Mouse (Mus musculus) midbrain, embryonic 11.5 days (tissue): ENCODE measurements at regions not wholly inside any gene's neighbourhood (a gene's known extent, or its start where the extent isn't known, plus 50 kb on each side); places are given as distances from the start of the nearest gene placed in this dataset.

Source experiments
- ATAC-seq: fragments of 200-750 bp; cut with Nextera tagmentation; 2 replicates; pipeline ENCODE4 v1.8.0; 2017; ENCODE audit warnings: moderate TSS enrichment, moderate library complexity; ENCODE audit not compliant: low FRiP score
- DNase-seq: peaks from one replicate; pipeline ENCODE4 v3.0.0; 2015; ENCODE audit warnings: low spot score; ENCODE audit errors: missing footprints
- H3K27ac ChIP-seq: fragments of 300-500 bp; sonication (generic); 2 replicates; pipeline ENCODE4 v1.5.1; 2014; ENCODE audit warnings: low read depth, low read length
- H3K27me3 ChIP-seq: fragments of 300-500 bp; sonication (generic); 2 replicates; pipeline ENCODE4 v1.6.1; 2014; ENCODE audit warnings: mild to moderate bottlenecking, low read length, moderate library complexity, mixed read lengths; ENCODE audit not compliant: control insufficient read depth, insufficient read depth
- H3K36me3 ChIP-seq: fragments of 300-500 bp; sonication (generic); 2 replicates; pipeline ENCODE4 v1.6.1; 2014; ENCODE audit warnings: mild to moderate bottlenecking, low read length, moderate library complexity, mixed read lengths; ENCODE audit not compliant: control insufficient read depth, insufficient read depth
- H3K4me1 ChIP-seq: fragments of 300-500 bp; sonication (generic); 2 replicates; pipeline ENCODE4 v1.6.1; 2014; ENCODE audit warnings: low read length; ENCODE audit not compliant: control insufficient read depth, insufficient read depth
- H3K4me2 ChIP-seq: fragments of 300-500 bp; sonication (generic); 2 replicates; pipeline ENCODE4 v1.6.1; 2014; ENCODE audit warnings: mild to moderate bottlenecking, moderate library complexity
- H3K4me3 ChIP-seq: fragments of 300-500 bp; sonication (generic); 2 replicates; pipeline ENCODE4 v1.5.1; 2014; ENCODE audit warnings: low read depth, low read length
- H3K9ac ChIP-seq: fragments of 300-500 bp; sonication (generic); 2 replicates; pipeline ENCODE4 v1.6.1; 2014; ENCODE audit warnings: low read length
- H3K9me3 ChIP-seq: fragments of 300-500 bp; sonication (generic); 2 replicates; pipeline ENCODE4 v1.6.1; 2016; ENCODE audit warnings: low read length; ENCODE audit not compliant: control insufficient read depth
- WGBS: fragments of 180-500 bp; shearing (Covaris S2); extraction: QIAGEN DNeasy Blood & Tissue Kit; methylation state at CpG from one replicate; pipeline ENCODE4 v1.1.7; 2014; 5-methylcytosine and 5-hydroxymethylcytosine counted together

GRCm38 (mm10) chr6:140348578-140348977 is 75.3 kb upstream of the Plekha5 start:
- Histone ChIP-seq H3K9me3 (no peaks in the 10 kb centered on the region), H3K9ac (no peak overlapping the region), H3K4me2 (no peak overlapping the region), H3K4me1 (peaks cover 6% of the 10 kb centered on the region), H3K4me3 (no peak overlapping the region), H3K27me3 (no peaks in the 10 kb centered on the region), H3K36me3 (no peaks in the 10 kb centered on the region), H3K27ac (no peak overlapping the region)
- WGBS, result 94% methylated on average over 16 of the region's 16 CpGs
- DNase-seq (no peak), ATAC-seq (0 out of 2 replicates have a peak, but pooled peaks have one; percentile 23)

- H3K9ac ChIP-seq, result no peak overlapping the region
- no peaks in the 10 kb centered on the region for H3K9me3 ChIP-seq
- ATAC-seq, result no peak
- H3K27ac ChIP-seq, result no peak overlapping the region
- no peak overlapping the region for H3K4me2 ChIP-seq
- no peaks in the 10 kb centered on the region for H3K36me3 ChIP-seq
- no peak overlapping the region for H3K4me3 ChIP-seq
- H3K4me1 ChIP-seq, result peaks cover 6% of the 10 kb centered on the region
- 71% methylated on average over 6 of the region's 6 CpGs for WGBS
- H3K27me3 ChIP-seq, result no peaks in the 10 kb centered on the region
- no peak for DNase-seq
These were observed 76.9 kb upstream of the Plekha5 start for GRCm38 (mm10) chr6:140346929-140347328.

GRCm38 (mm10) chr6:140343638-140344037 is 80.2 kb upstream of the Plekha5 start:
- H3K4me1 ChIP-seq, result no peaks in the 10 kb centered on the region; the same call in none of the 2 replicates
- H3K4me2 ChIP-seq, result no peak overlapping the region
- H3K27me3 ChIP-seq, result no peaks in the 10 kb centered on the region
- DNase-seq (no peak), ATAC-seq (peak; percentile 30; the same call in 1 of the 2 replicates)
- no peak overlapping the region for H3K4me3 ChIP-seq
- no peaks in the 10 kb centered on the region for H3K9me3 ChIP-seq
- H3K36me3 ChIP-seq, result no peaks in the 10 kb centered on the region
- H3K27ac ChIP-seq, result no peak overlapping the region
- WGBS, result 64% methylated on average over 11 of the region's 11 CpGs
- no peak overlapping the region for H3K9ac ChIP-seq

- H3K36me3 ChIP-seq, result no peaks in the 10 kb centered on the region
- H3K9ac ChIP-seq, result no peak overlapping the region
- ATAC-seq, result peak; percentile 56
- no peak overlapping the region for H3K4me3 ChIP-seq
- WGBS, result 19% methylated on average over 1 of the region's 1 CpGs
- H3K27me3 ChIP-seq, result no peaks in the 10 kb centered on the region
- H3K4me2 ChIP-seq, result no peak overlapping the region
- H3K9me3 ChIP-seq, result no peaks in the 10 kb centered on the region
- H3K4me1 ChIP-seq, result peaks cover 6% of the 10 kb centered on the region
- DNase-seq, result no peak
- no peak overlapping the region for H3K27ac ChIP-seq
These were observed 81.0 kb upstream of the Plekha5 start for GRCm38 (mm10) chr6:140342881-140343280.

- Histone ChIP-seq H3K27ac (no peak overlapping the region), H3K4me1 (peaks cover 24% of the 10 kb centered on the region), H3K4me2 (no peak overlapping the region), H3K9ac (no peak overlapping the region), H3K4me3 (no peak overlapping the region), H3K36me3 (no peaks in the 10 kb centered on the region), H3K9me3 (no peaks in the 10 kb centered on the region), H3K27me3 (no peaks in the 10 kb centered on the region)
- 83% methylated on average over 13 of the region's 13 CpGs for WGBS
- DNase-seq (peak; percentile 72), ATAC-seq (no peak)
These were observed 84.1 kb upstream of the Plekha5 start for GRCm38 (mm10) chr6:140339731-140340130.

- 26% methylated on average over 19 of the region's 19 CpGs for WGBS
- Histone ChIP-seq H3K9ac (peak overlapping the region; percentile 54), H3K9me3 (no peaks in the 10 kb centered on the region), H3K27me3 (no peaks in the 10 kb centered on the region), H3K27ac (peak overlapping the region; percentile 84), H3K36me3 (no peaks in the 10 kb centered on the region), H3K4me2 (peak overlapping the region; percentile 30), H3K4me3 (no peak overlapping the region), H3K4me1 (peaks cover 24% of the 10 kb centered on the region)
- ATAC-seq (peak; percentile 4; the same call in 1 of the 2 replicates), DNase-seq (peak; percentile 88)
These were observed 85.7 kb upstream of the Plekha5 start for GRCm38 (mm10) chr6:140337897-140338749.

- peak; percentile 83 for ATAC-seq
- H3K4me1 ChIP-seq, result peaks cover 24% of the 10 kb centered on the region
- H3K4me3 ChIP-seq, result no peak overlapping the region
- WGBS, result 0% methylated on average over 2 of the region's 3 CpGs
- H3K36me3 ChIP-seq, result no peaks in the 10 kb centered on the region
- peak overlapping the region; percentile 30; the same call in 1 of the 2 replicates for H3K4me2 ChIP-seq
- H3K9me3 ChIP-seq, result no peaks in the 10 kb centered on the region
- H3K27ac ChIP-seq, result peak overlapping the region; percentile 84
- DNase-seq, result peak; percentile 91
- H3K27me3 ChIP-seq, result no peaks in the 10 kb centered on the region
- H3K9ac ChIP-seq, result peak overlapping the region; percentile 54; the same call in 1 of the 2 replicates
These were observed 86.8 kb upstream of the Plekha5 start for GRCm38 (mm10) chr6:140337083-140337491.

- Histone ChIP-seq H3K4me1 (peaks cover 24% of the 10 kb centered on the region), H3K27ac (peak overlapping the region; percentile 84), H3K9ac (peak overlapping the region; percentile 31; the same call in 1 of the 2 replicates), H3K9me3 (no peaks in the 10 kb centered on the region), H3K27me3 (no peaks in the 10 kb centered on the region), H3K4me2 (peak overlapping the region; percentile 28), H3K4me3 (no peak overlapping the region), H3K36me3 (no peaks in the 10 kb centered on the region)
- DNase-seq (peak; percentile 95), ATAC-seq (peak; percentile 86)
- 2% methylated on average over 13 of the region's 13 CpGs for WGBS
These were observed 87.4 kb upstream of the Plekha5 start for GRCm38 (mm10) chr6:140336414-140336941.

GRCm38 (mm10) chr6:140333397-140333796 is 90.5 kb upstream of the Plekha5 start:
- no peak overlapping the region for H3K27ac ChIP-seq
- H3K9ac ChIP-seq, result no peak overlapping the region
- no peak for ATAC-seq
- H3K9me3 ChIP-seq, result no peaks in the 10 kb centered on the region
- no peaks in the 10 kb centered on the region for H3K27me3 ChIP-seq
- no peaks in the 10 kb centered on the region for H3K36me3 ChIP-seq
- H3K4me2 ChIP-seq, result no peak overlapping the region
- peaks cover 23% of the 10 kb centered on the region for H3K4me1 ChIP-seq
- WGBS, result 73% methylated on average over 3 of the region's 3 CpGs
- no peak overlapping the region for H3K4me3 ChIP-seq
- no peak for DNase-seq
